Mouse (Mus musculus): ENCODE results near the gene Pnpla5. TPM values are rescaled to one million over a fixed set of nuclear protein-coding genes. Genes with fewer than 3 reads are reported as not detected.

Pnpla5 gene
- polyA plus RNA-seq, 1 experiment from 2014 or later, result not detected

GRCm38 (mm10) chr15:84065701-84066100 lies 57.3 kb downstream of the Pnpla5 start:
- ATAC-seq (ENCODE audit: low read depth), result no peak
- WGBS, result 65% methylated on average over 4 of the region's 4 CpGs

GRCm38 (mm10) chr15:84065140-84065539 lies 57.8 kb downstream of the Pnpla5 start, which contains the start of gene Efcab6:
TSS of gene Efcab6 (minus strand) at chr15:84065379.
- Histone ChIP-seq H3K9me3 (ENCODE audit: control insufficient read depth, low read length) (no peaks in the 10 kb centered on the region), H3K27me3 (ENCODE audit: control insufficient read depth, insufficient read depth, low read length) (0 out of 2 replicates have a peak, but pooled peaks cover under 1% of the 10 kb centered on the region), H3K4me2 (ENCODE audit: low read depth, low read length) (peak within 1 kb of the TSS; percentile 57), H3K4me1 (ENCODE audit: control insufficient read depth, insufficient read depth, low read length) (peaks cover 12% of the 10 kb centered on the region), H3K9ac (replicated peaks; ENCODE audit: low read depth, low read length) (no peak within 1 kb of the TSS), H3K27ac (ENCODE audit: low read depth, low read length) (no peak within 1 kb of the TSS), H3K36me3 (ENCODE audit: control insufficient read depth, insufficient read depth, low read length) (no peaks in the 10 kb centered on the region), H3K4me3 (ENCODE audit: low read depth, low read length) (peak within 1 kb of the TSS; percentile 24)
- WGBS, result 2% methylated on average over 29 of the region's 29 CpGs
- peak; percentile 81; the same call in 1 of the 2 replicates for ATAC-seq (ENCODE audit: low read depth)

More at GRCm38 (mm10) chr15:84065701-84066100, 57.3 kb downstream of the Pnpla5 start:
- no peak overlapping the region for H3K9ac ChIP-seq (replicated peaks; ENCODE audit: low read depth, low read length)
- no peak overlapping the region for H3K4me2 ChIP-seq (ENCODE audit: low read depth, low read length)
- H3K4me3 ChIP-seq (ENCODE audit: low read depth, low read length), result no peak overlapping the region
- H3K4me1 ChIP-seq (ENCODE audit: control insufficient read depth, insufficient read depth, low read length), result peaks cover 13% of the 10 kb centered on the region
- no peak overlapping the region for H3K27ac ChIP-seq (ENCODE audit: low read depth, low read length)
- no peaks in the 10 kb centered on the region for H3K9me3 ChIP-seq (ENCODE audit: control insufficient read depth, low read length)
- peaks cover 5% of the 10 kb centered on the region; the same call in 1 of the 2 replicates for H3K27me3 ChIP-seq (ENCODE audit: control insufficient read depth, insufficient read depth, low read length)
- no peaks in the 10 kb centered on the region for H3K36me3 ChIP-seq (ENCODE audit: control insufficient read depth, insufficient read depth, low read length)

Small RNAs within 50 kb of the gene (microRNA-seq; reads per million reads assigned to microRNA genes)
- not detected for gene Mir6392

Other genes starting within 250 kb of the Pnpla5 start
- gene Efcab6, start 57.8 kb downstream of the Pnpla5 start, polyA plus RNA-seq (2014; fragmentation: Nextera tagmentation; extraction: Ambion mirVana), result 0.55 and 0.84 TPM in 2 replicates
- gene Sult4a1, start 17.4 kb downstream of the Pnpla5 start, polyA plus RNA-seq (2014; fragmentation: Nextera tagmentation; extraction: Ambion mirVana), result 82.9 and 90.5 TPM in 2 replicates
- 6.0 and 6.1 TPM in 2 replicates for gene Pnpla3, start 44.7 kb upstream of the Pnpla5 start, polyA plus RNA-seq (2014; fragmentation: Nextera tagmentation; extraction: Ambion mirVana)
- gene Samm50, start 69.1 kb upstream of the Pnpla5 start, polyA plus RNA-seq (2014; fragmentation: Nextera tagmentation; extraction: Ambion mirVana), result 55.2 and 63.2 TPM in 2 replicates
- 3.3 and 5.7 TPM in 2 replicates for gene Parvb, start 108.9 kb upstream of the Pnpla5 start, polyA plus RNA-seq (2014; fragmentation: Nextera tagmentation; extraction: Ambion mirVana)
- 0.40 and 1.1 TPM in 2 replicates for gene Parvg, start 200.9 kb upstream of the Pnpla5 start, polyA plus RNA-seq (2014; fragmentation: Nextera tagmentation; extraction: Ambion mirVana)